ENCODE assay signal across 8 mouse cellular contexts in the genomic region with DNA sequence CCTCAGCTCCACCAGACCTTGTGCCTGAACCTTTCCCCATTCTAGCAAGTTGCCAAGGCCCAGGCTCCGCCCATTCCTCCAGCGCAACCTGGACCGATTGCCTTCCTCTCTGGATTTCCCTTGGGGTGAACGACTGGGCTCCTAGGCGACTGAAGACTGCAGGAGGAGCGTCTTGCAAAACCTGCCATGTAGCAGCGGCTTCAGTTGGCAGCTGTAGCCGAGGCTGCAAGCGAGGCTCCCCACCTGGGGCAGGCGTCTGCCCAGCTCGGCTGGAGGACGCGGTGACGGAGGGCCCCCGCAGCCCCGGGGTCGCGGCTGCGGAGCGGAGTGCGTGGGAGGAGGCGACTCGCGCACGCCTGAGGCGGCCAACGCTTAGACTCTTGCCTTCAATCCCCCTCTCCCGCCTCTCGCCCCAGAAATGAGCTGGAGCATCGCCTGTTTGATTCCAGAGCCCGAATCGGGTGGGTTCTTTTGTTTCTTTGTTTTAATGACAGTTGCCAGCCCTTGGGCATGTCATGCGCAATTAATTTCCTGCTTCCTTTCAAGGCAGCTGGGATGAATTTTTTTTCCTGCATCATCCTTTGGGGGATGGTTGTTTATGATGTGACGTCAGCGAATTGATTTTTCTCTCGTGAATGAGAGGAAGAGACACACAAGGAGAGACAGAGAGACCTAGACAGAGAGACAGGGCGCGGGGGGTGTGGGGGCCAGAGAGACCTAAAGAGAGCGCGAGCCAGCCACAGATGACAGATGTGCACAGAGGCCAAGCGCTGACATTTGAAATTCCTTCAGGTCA. TPM values are rescaled to one million over a fixed set of nuclear protein-coding genes. Genes with fewer than 3 reads are reported as not detected.
DNase-seq lines count a peak whose midpoint lies in the region; ATAC-seq and TF ChIP-seq lines count a peak whose summit lies in the region.

No protein-coding gene starts in this region.

- H3K4me2 ChIP-seq in forebrain, embryonic 12.5 days: peak overlapping the region; percentile 96
- peak overlapping the region; percentile 89 for H3K4me2 ChIP-seq in liver, postnatal 0 days (ENCODE audit: low read depth, low read length)
- peak overlapping the region; percentile 96 for H3K4me2 ChIP-seq in neural tube, embryonic 14.5 days (ENCODE audit: low read depth, low read length)

- no peak for TF ChIP-seq EP300 in ES-Bruce4 (IDR thresholded peaks at IDR 0.05; ENCODE audit: insufficient read depth, low read depth, low read length)
- TF ChIP-seq EP300 in liver, postnatal 0 days (IDR thresholded peaks at IDR 0.05; ENCODE audit: low read depth): no peak

- H3K27me3 ChIP-seq in ES-Bruce4 (ENCODE audit: control insufficient read depth, insufficient read depth, low read length, poor library complexity, severe bottlenecking): no peaks in the 10 kb centered on the region; the same call in 1 of the 2 replicates
- H3K27me3 ChIP-seq in forebrain, embryonic 12.5 days: no peaks in the 10 kb centered on the region
- peaks cover 4% of the 10 kb centered on the region; the same call in 1 of the 2 replicates for H3K27me3 ChIP-seq in liver, postnatal 0 days (ENCODE audit: insufficient read depth, low read length)
- H3K27me3 ChIP-seq in neural tube, embryonic 14.5 days (ENCODE audit: control insufficient read depth, insufficient read depth, low read length): no peaks in the 10 kb centered on the region

- no peaks in the 10 kb centered on the region for H3K4me1 ChIP-seq in ES-Bruce4 (ENCODE audit: control insufficient read depth, insufficient read depth, low read length)
- H3K4me1 ChIP-seq in brown adipose tissue, adult 24 weeks (ENCODE audit: control insufficient read depth, insufficient read depth, insufficient read length, low read length): no peaks in the 10 kb centered on the region; the same call in 1 of the 2 replicates
- H3K4me1 ChIP-seq in forebrain, embryonic 12.5 days: peaks cover 10% of the 10 kb centered on the region
- H3K4me1 ChIP-seq in liver, postnatal 0 days (ENCODE audit: insufficient read depth): 0 out of 2 replicates have a peak, but pooled peaks cover 3% of the 10 kb centered on the region
- peaks cover 13% of the 10 kb centered on the region for H3K4me1 ChIP-seq in neural tube, embryonic 14.5 days (ENCODE audit: control insufficient read depth, insufficient read depth, low read length)

- no peak for TF ChIP-seq CTCF in ES-Bruce4 (IDR thresholded peaks at IDR 0.05; ENCODE audit: low read depth, low read length)
- TF ChIP-seq CTCF in liver, postnatal 0 days (IDR thresholded peaks at IDR 0.05; ENCODE audit: low read depth): no peak

- peak; percentile 19 to 31 for DNase-seq in heart, postnatal 14 days
- peak; percentile 63 to 77 for DNase-seq in layer of hippocampus, adult 8-10 months (ENCODE audit: low spot score in 2 of 2)
- peak; percentile 24 for DNase-seq in liver, postnatal 0 days
- peak; percentile 7 for DNase-seq in yolk sac, embryonic 10.5 days (ENCODE audit: low spot score)

- H3K4me3 ChIP-seq in ES-Bruce4 (ENCODE audit: low read depth, low read length): peak overlapping the region; percentile 73
- peak overlapping the region; percentile 60 for H3K4me3 ChIP-seq in brown adipose tissue, adult 24 weeks (ENCODE audit: insufficient read depth, low read depth, low read length)
- H3K4me3 ChIP-seq in forebrain, embryonic 12.5 days (replicated peaks): peak overlapping the region; percentile 63
- H3K4me3 ChIP-seq in liver, postnatal 0 days (ENCODE audit: low read depth, low read length): peak overlapping the region; percentile 38
- peak overlapping the region; percentile 57 for H3K4me3 ChIP-seq in neural tube, embryonic 14.5 days (ENCODE audit: low read depth, low read length)

- H3K9ac ChIP-seq in ES-Bruce4 (ENCODE audit: low read depth, poor library complexity, severe bottlenecking): no peak overlapping the region
- peak overlapping the region; percentile 75 for H3K9ac ChIP-seq in forebrain, embryonic 12.5 days
- H3K9ac ChIP-seq in liver, postnatal 0 days (replicated peaks): peak overlapping the region; percentile 50; the same call in 1 of the 2 replicates
- peak overlapping the region; percentile 80 for H3K9ac ChIP-seq in neural tube, embryonic 14.5 days (replicated peaks; ENCODE audit: low read depth, low read length)

- 1% methylated on average over 41 of the region's 41 CpGs for whole genome bisulfite sequencing in forebrain, embryonic 12.5 days
- 2% methylated on average over 41 of the region's 41 CpGs for WGBS in liver, postnatal 0 days (ENCODE audit: insufficient replicate concordance)
- WGBS in neural tube, embryonic 14.5 days: 1% methylated on average over 40 of the region's 41 CpGs

- no peaks in the 10 kb centered on the region for H3K9me3 ChIP-seq in ES-Bruce4 (replicated peaks; ENCODE audit: control insufficient read depth, insufficient read depth, low read length, poor library complexity, severe bottlenecking)
- no peaks in the 10 kb centered on the region for H3K9me3 ChIP-seq in forebrain, embryonic 12.5 days
- no peaks in the 10 kb centered on the region for H3K9me3 ChIP-seq in liver, postnatal 0 days (ENCODE audit: low read length)
- H3K9me3 ChIP-seq in neural tube, embryonic 14.5 days (ENCODE audit: control insufficient read depth, low read length): no peaks in the 10 kb centered on the region

- intact Hi-C loops in heart, postnatal 14 days (cut with DNase I): no loop called here

- no peaks in the 10 kb centered on the region for H3K36me3 ChIP-seq in ES-Bruce4 (ENCODE audit: control insufficient read depth, insufficient read depth, low read length, poor library complexity, severe bottlenecking)
- H3K36me3 ChIP-seq in forebrain, embryonic 12.5 days (replicated peaks): no peaks in the 10 kb centered on the region
- no peaks in the 10 kb centered on the region for H3K36me3 ChIP-seq in liver, postnatal 0 days (replicated peaks; ENCODE audit: insufficient read depth, low read length)
- no peaks in the 10 kb centered on the region for H3K36me3 ChIP-seq in neural tube, embryonic 14.5 days (ENCODE audit: control insufficient read depth, insufficient read depth, low read length)

- no peak for TF ChIP-seq POLR2A in ES-Bruce4 (IDR thresholded peaks at IDR 0.05; ENCODE audit: insufficient read depth, low read length)

- H3K27ac ChIP-seq in ES-Bruce4 (ENCODE audit: insufficient read depth, low read length): no peak overlapping the region
- peak overlapping the region; percentile 62 for H3K27ac ChIP-seq in brown adipose tissue, adult 24 weeks (replicated peaks; ENCODE audit: low read depth, low read length)
- peak overlapping the region; percentile 96 for H3K27ac ChIP-seq in forebrain, embryonic 12.5 days
- no peak overlapping the region for H3K27ac ChIP-seq in liver, postnatal 0 days (ENCODE audit: low read depth)
- H3K27ac ChIP-seq in neural tube, embryonic 14.5 days (ENCODE audit: low read depth, low read length): peak overlapping the region; percentile 98

- ATAC-seq in forebrain, embryonic 12.5 days (ENCODE audit: low FRiP score): peak; percentile 60
- peak; percentile 67 for ATAC-seq in liver, postnatal 0 days
- ATAC-seq in neural tube, embryonic 14.5 days (ENCODE audit: low read depth): peak; percentile 67

RNA-seq across cellular contexts. Expression of a gene that starts 18.2 kb away (rescaled TPM):
- 2.9 and 4.7 TPM in 2 replicates for polyA plus RNA-seq in ES-Bruce4 (2011; ENCODE audit: insufficient read depth, insufficient read length, low read depth, missing spikeins)
- polyA plus RNA-seq in brown adipose tissue, adult 24 weeks (2012; ENCODE audit: insufficient read depth, insufficient read length, missing spikeins): 0.46 TPM in 1 of 2 replicates, not detected in the other
- polyA plus RNA-seq in forebrain, embryonic 12.5 days (2016; fragmentation: Nextera tagmentation; extraction: Ambion mirVana): 27.3 and 27.8 TPM in 2 replicates
- total RNA-seq in heart, postnatal 14 days (2021): 1 to 10 TPM in 1 of 2 experiments, under 1 TPM in 1; 0.90 to 1.4 TPM
- 100 to 1,000 TPM; 258 to 282 (median 268) TPM for total RNA-seq in layer of hippocampus, adult 8-10 months (2022)
- 0.34 and 0.60 TPM in 2 replicates for polyA plus RNA-seq in liver, postnatal 0 days (2015; fragmentation: Nextera tagmentation; extraction: Ambion mirVana)
- 81.0 and 86.7 TPM in 2 replicates for polyA plus RNA-seq in neural tube, embryonic 14.5 days (2014; fragmentation: Nextera tagmentation; extraction: Ambion mirVana)

Comparison
In these comparisons a context has a peak if more than half of its experiments do, and no peak if none do; other contexts are left out.
1. H3K27ac ChIP-seq: peak in brown adipose tissue, adult 24 weeks (single experiment), forebrain, embryonic 12.5 days (single experiment) and neural tube, embryonic 14.5 days (single experiment); none in ES-Bruce4 (single experiment) and liver, postnatal 0 days (single experiment).
2. DNase-seq: peak in every context shown above with its lines; median percentile 70 in layer of hippocampus, adult 8-10 months; 25 in heart, postnatal 14 days; 24 in liver, postnatal 0 days; 7 in yolk sac, embryonic 10.5 days.
3. Peak in every context shown above with its lines, with median percentiles within 50 percentile points of each other: H3K4me3 ChIP-seq, ATAC-seq and H3K4me2 ChIP-seq.